Mouse (Mus musculus) spleen, embryonic (tissue): ENCODE measurements around the gene B4gat1.

Experiments
- CTCF ChIA-PET: fragments of 350-600 bp; sonication (Branson Sonifier 250); formaldehyde crosslinking; loops from one replicate; lab custom pipeline; 2022; lab: Charles Lee

B4gat1 gene

GRCm38 (mm10) chr19:5057876-5058775, 19.5 kb downstream of the B4gat1 start:
- CTCF ChIA-PET, result no interaction called here

GRCm38 (mm10) chr19:5058801-5059771, 20.5 kb downstream of the B4gat1 start:
- CTCF ChIA-PET, result no interaction called here

- CTCF ChIA-PET, result no interaction called here
These were observed 22.0 kb downstream of the B4gat1 start for GRCm38 (mm10) chr19:5060365-5061330.

GRCm38 (mm10) chr19:5062041-5062440, 23.4 kb downstream of the B4gat1 start:
- CTCF ChIA-PET, result no interaction called here

GRCm38 (mm10) chr19:5062446-5062845, 23.8 kb downstream of the B4gat1 start:
- CTCF ChIA-PET, result interaction anchor here (0.7 kb wide), 1 partner anchor 364 kb away, joined by 4 read pairs; no protein-coding TSS in a partner anchor

GRCm38 (mm10) chr19:5065104-5065503, 26.5 kb downstream of the B4gat1 start:
- CTCF ChIA-PET, result interaction anchor here (0.6 kb wide), 1 partner anchor 25 kb away, joined by 16 read pairs; no protein-coding TSS in a partner anchor

GRCm38 (mm10) chr19:5067040-5067799, 28.6 kb downstream of the B4gat1 start:
- CTCF ChIA-PET, result interaction anchor here (0.7 kb wide), 1 partner anchor 1061 kb away, joined by 3 read pairs; the partner anchor contains the start of gene Snx15

GRCm38 (mm10) chr19:5067867-5068569, 29.4 kb downstream of the B4gat1 start, which contains the start of gene Cd248:
Cd248 (plus strand) TSS chr19:5068078.
- CTCF ChIA-PET, result interaction anchor here (0.5 to 0.7 kb wide), 2 partner anchors 18 to 1060 kb away, joined by 3 read pairs; partner anchors contain the start of genes Rin1 and Snx15

- CTCF ChIA-PET, result no interaction called here
These were observed 30.1 kb downstream of the B4gat1 start for GRCm38 (mm10) chr19:5068570-5069234.

GRCm38 (mm10) chr19:5069486-5069885, 30.9 kb downstream of the B4gat1 start:
- CTCF ChIA-PET, result interaction anchor here (1.3 kb wide), 1 partner anchor 14 kb away, joined by 3 read pairs; no protein-coding TSS in a partner anchor

GRCm38 (mm10) chr19:5069978-5070377, 31.4 kb downstream of the B4gat1 start:
- CTCF ChIA-PET, result interaction anchor here (1.3 kb wide), 1 partner anchor 14 kb away, joined by 3 read pairs; no protein-coding TSS in a partner anchor

- CTCF ChIA-PET, result interaction anchor here (1.3 kb wide), 1 partner anchor 15 kb away, joined by 3 read pairs; no protein-coding TSS in a partner anchor
These were observed 32.5 kb downstream of the B4gat1 start for GRCm38 (mm10) chr19:5071077-5071476.

- CTCF ChIA-PET, result interaction anchor here (0.6 kb wide), 1 partner anchor 68 kb away, joined by 3 read pairs; no protein-coding TSS in a partner anchor
These were observed 33.1 kb downstream of the B4gat1 start for GRCm38 (mm10) chr19:5071545-5072369.

- CTCF ChIA-PET, result interaction anchor here (0.6 kb wide), 1 partner anchor 68 kb away, joined by 3 read pairs; no protein-coding TSS in a partner anchor
These were observed 33.9 kb downstream of the B4gat1 start for GRCm38 (mm10) chr19:5072389-5073019.

GRCm38 (mm10) chr19:5073028-5073427, 34.4 kb downstream of the B4gat1 start:
- CTCF ChIA-PET, result no interaction called here

- CTCF ChIA-PET, result interaction anchor here (0.5 to 0.6 kb wide), 2 partner anchors 44 to 183 kb away, joined by 3 read pairs; no protein-coding TSS in a partner anchor
These were observed 34.9 kb downstream of the B4gat1 start for GRCm38 (mm10) chr19:5073518-5073917.
